Mouse (Mus musculus) liver, embryonic 14.5 days (tissue): Measurements from ENCODE around the gene Ralgps1. TPM values are rescaled to one million over a fixed set of nuclear protein-coding genes. Genes with fewer than 3 reads are reported as not detected.

Experiments used
- ATAC-seq: fragments of 200-750 bp; cut with Nextera tagmentation; 2 replicates; pipeline ENCODE4 v1.8.0; 2017; ENCODE audit warnings: moderate number of reproducible peaks, mild to moderate bottlenecking, moderate library complexity; ENCODE audit not compliant: insufficient read depth
- DNase-seq, 3 experiments: peaks; one replicate each; pipeline ENCODE4 v3.0.0-alpha.2; 2012 to 2013; ENCODE audit warnings: low read depth in 3 of 3, low spot score in 3 of 3
- H3K27ac ChIP-seq: fragments of 300-500 bp; sonication (generic); 2 replicates; pipeline ENCODE4 v1.5.1; 2014; ENCODE audit warnings: moderate library complexity, mild to moderate bottlenecking, control low read depth, inconsistent platforms
- H3K27me3 ChIP-seq: fragments of 300-500 bp; sonication (generic); 2 replicates; pipeline ENCODE4 v1.6.1; 2014; ENCODE audit warnings: mild to moderate bottlenecking, low read length, moderate library complexity; ENCODE audit not compliant: control insufficient read depth, insufficient read depth
- H3K36me3 ChIP-seq: fragments of 300-500 bp; sonication (generic); replicated peaks from 2 replicates; pipeline ENCODE4 v1.6.1; 2014; ENCODE audit warnings: low read depth; ENCODE audit not compliant: control insufficient read depth, insufficient read depth
- H3K4me1 ChIP-seq, 2 experiments: fragments of 200-500 bp in 1 of 2; fragments of 300-500 bp in 1 of 2; sonication (generic) in 1 of 2; replicated peaks; 2 replicates each; pipeline ENCODE4 v1.6.1; 2012 to 2014; ENCODE audit warnings: antibody characterized with exemption in 1 of 2, inconsistent platforms in 1 of 2, low read length in 1 of 2; ENCODE audit not compliant: control insufficient read depth in 2 of 2, insufficient read depth in 2 of 2
- H3K4me2 ChIP-seq: fragments of 300-500 bp; sonication (generic); 2 replicates; pipeline ENCODE4 v1.6.1; 2014; ENCODE audit warnings: low read depth, mild to moderate bottlenecking, control low read depth, moderate library complexity
- H3K4me3 ChIP-seq, 2 experiments: fragments of 200-500 bp in 1 of 2; fragments of 300-500 bp in 1 of 2; sonication (generic) in 1 of 2; 2 replicates each; pipeline ENCODE4 v1.5.1; 2012 to 2014; ENCODE audit warnings: low read depth in 2 of 2, low read length in 2 of 2, mild to moderate bottlenecking in 2 of 2, control low read depth in 1 of 2, inconsistent platforms in 1 of 2, moderate library complexity in 1 of 2; ENCODE audit not compliant: insufficient read depth in 1 of 2
- H3K9ac ChIP-seq: fragments of 300-500 bp; sonication (generic); replicated peaks from 2 replicates; pipeline ENCODE4 v1.6.1; 2014; ENCODE audit warnings: mild to moderate bottlenecking, control low read depth, moderate library complexity
- H3K9me3 ChIP-seq: fragments of 300-500 bp; sonication (generic); 2 replicates; pipeline ENCODE4 v1.6.1; 2016; ENCODE audit warnings: low read length, mixed read lengths; ENCODE audit not compliant: control insufficient read depth
- CTCF ChIP-seq: IDR thresholded peaks from 2 replicates; pipeline ENCODE4 v1.5.1; 2016; ENCODE audit warnings: antibody characterized with exemption, low read depth, control low read depth
- EP300 ChIP-seq: IDR thresholded peaks from 2 replicates; pipeline ENCODE4 v1.6.1; 2016; ENCODE audit warnings: antibody characterized with exemption, low read depth
- WGBS: fragments of 180-500 bp; shearing (Covaris S2); extraction: QIAGEN DNeasy Blood & Tissue Kit; methylation state at CpG from one replicate; pipeline ENCODE4 v1.1.7; 2014; ENCODE audit not compliant: insufficient replicate concordance; 5-methylcytosine and 5-hydroxymethylcytosine counted together
- polyA plus RNA-seq, 2 experiments: library from polyadenylated mRNA; depleted of rRNA in 1 of 2; stranded (reverse) in 1 of 2; unstranded in 1 of 2; fragments of >200 nt; fragmentation: Nextera tagmentation in 1 of 2; extraction: Ambion mirVana in 1 of 2; gene quantifications; 2 replicates each; pipeline versions ENCODE4 v1.2.1 to v1.2.3; 2012 to 2014

Gene Ralgps1
- polyA plus RNA-seq, 2 experiments = 0.58 to 0.71 TPM

DNA sequence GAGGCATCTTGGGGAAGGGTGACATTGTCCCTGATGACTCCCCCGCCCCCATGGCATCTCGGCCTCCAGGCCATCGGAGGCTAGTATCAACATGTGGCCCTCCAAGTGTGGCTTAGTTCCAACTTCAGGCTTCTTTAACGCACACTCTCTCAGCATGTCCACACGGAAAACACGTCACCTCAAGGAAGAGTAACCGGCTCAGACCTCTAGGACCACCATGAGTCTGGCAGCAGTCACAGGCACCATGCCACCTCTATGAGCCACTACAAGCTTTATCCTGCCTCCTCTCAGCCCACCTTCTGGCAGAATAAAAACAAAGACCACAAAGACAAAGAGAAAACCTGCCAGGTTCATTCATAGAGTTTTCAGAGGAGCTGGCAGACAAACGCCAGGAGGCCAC lies 80.8 kb downstream of the Ralgps1 start:
- H3K4me3 ChIP-seq = no peak overlapping the region
- WGBS = 82% methylated on average over 8 of the region's 8 CpGs

DNA sequence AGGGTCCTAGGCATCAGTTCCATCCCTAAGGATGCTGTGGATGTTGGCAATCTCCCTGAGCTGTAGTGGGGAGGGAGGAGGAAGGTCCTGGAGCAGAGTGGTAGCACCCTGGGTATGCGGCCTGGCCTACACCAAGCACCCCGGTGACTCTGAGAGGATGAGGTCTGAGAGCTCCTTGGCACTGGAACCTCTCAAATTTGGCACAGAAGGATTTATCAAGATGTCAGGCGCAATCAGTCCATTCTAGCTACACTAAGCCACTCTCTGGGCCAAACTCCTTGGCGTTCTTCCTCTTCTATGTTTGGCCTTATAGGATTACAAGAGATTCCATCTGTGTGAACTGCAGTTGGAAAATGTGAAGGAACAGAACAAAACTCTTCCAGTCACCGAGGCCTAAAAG lies 82.4 kb downstream of the Ralgps1 start:
- no peak overlapping the region for H3K4me2 ChIP-seq
- TF ChIP-seq EP300 = no peak
- TF ChIP-seq CTCF = no peak
- H3K36me3 ChIP-seq = no peaks in the 10 kb centered on the region
- no peak overlapping the region for H3K4me3 ChIP-seq
- no peak for DNase-seq
- ATAC-seq = no peak
- 77% methylated on average over 5 of the region's 5 CpGs for WGBS
- H3K27ac ChIP-seq = no peak overlapping the region
- H3K9me3 ChIP-seq = no peaks in the 10 kb centered on the region
- H3K9ac ChIP-seq = no peak overlapping the region
- no peaks in the 10 kb centered on the region for H3K27me3 ChIP-seq
- peaks cover 0 to 13% of the 10 kb centered on the region in 2 experiments; a peak in 3 of 4 replicates for H3K4me1 ChIP-seq

More for the DNA sequence above, 80.8 kb downstream of the Ralgps1 start:
- TF ChIP-seq CTCF (no peak), EP300 (no peak)
- no peak for ATAC-seq
- H3K36me3 ChIP-seq = no peaks in the 10 kb centered on the region
- no peak overlapping the region for H3K9ac ChIP-seq
- no peak overlapping the region for H3K4me2 ChIP-seq
- no peak overlapping the region for H3K27ac ChIP-seq
- H3K27me3 ChIP-seq = no peaks in the 10 kb centered on the region
- H3K9me3 ChIP-seq = no peaks in the 10 kb centered on the region
- H3K4me1 ChIP-seq = peaks cover 0 to 8% of the 10 kb centered on the region in 2 experiments; a peak in 3 of 4 replicates
- no peak for DNase-seq

DNA sequence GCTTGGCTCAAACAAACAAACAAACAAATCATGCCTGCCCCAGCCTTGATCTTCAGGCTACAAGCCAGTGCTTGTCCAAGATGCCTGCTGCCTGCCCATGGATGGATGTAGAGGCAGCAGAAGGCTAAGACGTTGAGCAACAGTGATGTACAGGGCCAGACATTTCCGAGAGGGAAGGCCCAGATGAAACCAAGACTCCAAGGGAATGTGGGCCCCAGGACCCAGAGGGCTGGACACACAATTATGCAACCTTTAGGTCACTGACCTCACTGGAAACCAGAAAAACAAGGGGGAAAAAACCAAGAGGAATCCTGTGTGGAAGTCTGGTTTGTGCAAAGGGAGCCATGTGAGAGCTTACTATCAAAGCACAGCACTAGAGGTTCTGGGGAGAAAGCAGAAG lies 87.6 kb downstream of the Ralgps1 start:
- DNase-seq (no peak), ATAC-seq (no peak)
- H3K4me1 ChIP-seq = peaks cover 0 to 7% of the 10 kb centered on the region in 2 experiments; a peak in 2 of 4 replicates
- no peak overlapping the region for H3K4me3 ChIP-seq
- no peaks in the 10 kb centered on the region for H3K9me3 ChIP-seq
- H3K27me3 ChIP-seq = no peaks in the 10 kb centered on the region
- H3K9ac ChIP-seq = no peak overlapping the region
- TF ChIP-seq CTCF = no peak
- no peak for TF ChIP-seq EP300
- 48% methylated on average over 2 of the region's 2 CpGs for whole genome bisulfite sequencing
- H3K4me2 ChIP-seq = no peak overlapping the region
- H3K27ac ChIP-seq = no peak overlapping the region
- H3K36me3 ChIP-seq = no peaks in the 10 kb centered on the region

DNA sequence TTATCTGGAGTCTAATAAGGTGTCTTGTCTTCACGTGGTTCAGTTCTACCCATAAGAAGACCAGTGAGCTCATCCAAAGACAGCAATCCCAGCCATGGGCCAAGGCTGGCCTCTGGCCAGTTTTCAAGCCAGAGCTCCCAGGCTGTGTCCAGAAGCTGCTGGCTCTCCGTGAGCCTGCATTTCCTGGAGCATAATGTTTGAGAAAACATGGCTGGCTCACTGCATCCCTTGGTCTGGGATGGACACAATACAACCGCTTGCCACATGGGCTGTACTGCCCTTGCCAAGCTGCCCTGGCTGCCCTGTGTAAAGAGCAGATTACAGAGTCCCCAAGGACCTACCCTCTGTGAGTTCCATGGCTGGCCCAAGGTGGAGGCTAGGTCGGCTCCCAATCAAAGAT lies 88.4 kb downstream of the Ralgps1 start:
- TF ChIP-seq EP300 (no peak), CTCF (no peak)
- H3K36me3 ChIP-seq = no peaks in the 10 kb centered on the region
- H3K9ac ChIP-seq = no peak overlapping the region
- no peak for DNase-seq
- ATAC-seq = no peak
- no peak overlapping the region for H3K27ac ChIP-seq
- peaks cover 0 to 7% of the 10 kb centered on the region in 2 experiments; a peak in 2 of 4 replicates for H3K4me1 ChIP-seq
- WGBS = 57% methylated on average over 4 of the region's 4 CpGs
- H3K27me3 ChIP-seq = no peaks in the 10 kb centered on the region
- H3K4me2 ChIP-seq = no peak overlapping the region
- H3K9me3 ChIP-seq = no peaks in the 10 kb centered on the region
- H3K4me3 ChIP-seq = no peak overlapping the region

DNA sequence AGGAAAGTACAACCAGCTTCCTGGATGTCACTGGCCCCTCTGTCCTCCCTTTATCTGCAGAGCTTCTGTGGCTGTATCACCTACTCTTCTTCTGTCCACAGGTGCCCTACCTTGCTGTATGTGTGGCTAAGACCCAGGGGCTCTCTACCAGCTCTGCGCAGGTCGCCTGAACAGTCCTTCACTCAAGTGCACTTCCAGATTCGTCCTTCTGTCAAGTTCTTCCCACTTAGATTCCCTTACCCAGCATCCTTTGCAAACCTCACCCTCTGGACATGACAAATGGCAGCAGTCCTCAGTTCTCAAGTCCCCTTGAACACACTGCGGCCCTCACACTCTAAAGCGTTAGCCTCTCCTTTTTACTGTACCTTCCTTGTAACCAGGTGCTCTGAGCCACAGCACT lies 89.5 kb downstream of the Ralgps1 start:
- Histone ChIP-seq H3K27ac (no peak overlapping the region), H3K9ac (no peak overlapping the region), H3K4me3 (no peak overlapping the region), H3K36me3 (no peaks in the 10 kb centered on the region), H3K27me3 (no peaks in the 10 kb centered on the region), H3K4me1 (peaks cover 0 to 7% of the 10 kb centered on the region in 2 experiments; a peak in 2 of 4 replicates), H3K4me2 (no peak overlapping the region), H3K9me3 (no peaks in the 10 kb centered on the region)
- WGBS = 68% methylated on average over 5 of the region's 5 CpGs
- TF ChIP-seq CTCF (no peak), EP300 (no peak)
- no peak for ATAC-seq
- DNase-seq = no peak

DNA sequence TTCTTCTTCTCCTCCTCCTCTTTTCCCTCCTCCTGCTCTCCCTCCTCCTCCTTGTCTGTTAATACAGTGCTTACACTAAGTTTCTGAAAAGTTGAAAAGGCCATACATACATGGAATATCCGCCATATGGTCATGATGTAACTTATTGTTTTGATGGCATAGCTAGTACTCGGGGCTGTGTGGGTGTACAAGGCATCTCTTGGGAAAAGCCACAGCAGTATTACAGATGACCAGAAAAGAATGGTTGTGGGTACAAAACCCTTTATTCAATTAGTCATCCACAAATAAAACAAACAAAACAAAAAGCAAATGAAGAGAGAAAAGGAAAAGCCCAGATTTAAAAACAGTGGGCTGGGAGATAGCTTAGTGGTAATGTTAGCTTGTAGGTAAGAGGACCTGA lies 90.8 kb downstream of the Ralgps1 start:
- Histone ChIP-seq H3K9ac (no peak overlapping the region), H3K27me3 (no peaks in the 10 kb centered on the region), H3K4me1 (peaks cover 0 to 7% of the 10 kb centered on the region in 2 experiments; a peak in 2 of 4 replicates), H3K27ac (no peak overlapping the region), H3K36me3 (no peaks in the 10 kb centered on the region), H3K4me2 (no peak overlapping the region), H3K4me3 (no peak overlapping the region), H3K9me3 (no peaks in the 10 kb centered on the region)
- WGBS = 52% methylated on average over 2 of the region's 2 CpGs
- DNase-seq = no peak
- TF ChIP-seq CTCF (no peak), EP300 (no peak)
- no peak for ATAC-seq
